In genomic region chr10:80932206-80932605, GRCm38 (mm10) we compare ENCODE assay signal across 7 mouse cellular contexts. TPM values are rescaled to one million over a fixed set of nuclear protein-coding genes. Genes with fewer than 3 reads are reported as not detected.
DNase-seq lines count a peak whose midpoint lies in the region; ATAC-seq lines count a peak whose summit lies in the region.

No protein-coding gene starts in this region.

- H3K27ac ChIP-seq in heart, embryonic 11.5 days (ENCODE audit: low read depth, low read length), result no peak overlapping the region; the same call in 1 of the 2 replicates
- H3K27ac ChIP-seq in liver, embryonic 12.5 days, result no peak overlapping the region
- H3K27ac ChIP-seq in neural tube, embryonic 15.5 days (replicated peaks), result no peak overlapping the region

- peak overlapping the region; percentile 77 for H3K4me3 ChIP-seq in heart, embryonic 11.5 days (ENCODE audit: low read depth, low read length)
- peak overlapping the region; percentile 55 for H3K4me3 ChIP-seq in liver, embryonic 12.5 days
- peak overlapping the region; percentile 50 for H3K4me3 ChIP-seq in neural tube, embryonic 15.5 days (replicated peaks)

- peak overlapping the region; percentile 69 for H3K9ac ChIP-seq in heart, embryonic 11.5 days (ENCODE audit: low read depth, low read length)
- H3K9ac ChIP-seq in liver, embryonic 12.5 days, result peak overlapping the region; percentile 46
- no peak overlapping the region for H3K9ac ChIP-seq in neural tube, embryonic 15.5 days (replicated peaks)

- peaks cover 63% of the 10 kb centered on the region for H3K4me1 ChIP-seq in heart, embryonic 11.5 days (ENCODE audit: control insufficient read depth, insufficient read depth, low read length)
- H3K4me1 ChIP-seq in liver, embryonic 12.5 days, result peaks cover 72% of the 10 kb centered on the region
- H3K4me1 ChIP-seq in neural tube, embryonic 15.5 days, result peaks cover 72% of the 10 kb centered on the region

- H3K36me3 ChIP-seq in heart, embryonic 11.5 days (ENCODE audit: control insufficient read depth, insufficient read depth, low read length), result no peaks in the 10 kb centered on the region
- no peaks in the 10 kb centered on the region for H3K36me3 ChIP-seq in liver, embryonic 12.5 days
- H3K36me3 ChIP-seq in neural tube, embryonic 15.5 days, result no peaks in the 10 kb centered on the region

- WGBS in heart, embryonic 11.5 days (ENCODE audit: insufficient replicate concordance), result under 1% methylated on average over 20 of the region's 20 CpGs
- under 1% methylated on average over 20 of the region's 20 CpGs for WGBS in liver, embryonic 12.5 days (ENCODE audit: insufficient replicate concordance)
- WGBS in neural tube, embryonic 15.5 days, result 1% methylated on average over 20 of the region's 20 CpGs

- H3K4me2 ChIP-seq in heart, embryonic 11.5 days, result peak overlapping the region; percentile 90
- peak overlapping the region; percentile 95 for H3K4me2 ChIP-seq in liver, embryonic 12.5 days
- H3K4me2 ChIP-seq in neural tube, embryonic 15.5 days, result peak overlapping the region; percentile 88

- peak; percentile 46 for DNase-seq in left cerebral cortex, postnatal 4 days
- no peak for DNase-seq in left cerebral cortex, adult 9 months (ENCODE audit: low spot score in 2 of 2)
- peak; percentile 79 for DNase-seq in ZHBTc4 (ENCODE audit: low read depth, low spot score)
- DNase-seq in cerebellum, adult 11-12 months, result no peak

- H3K27me3 ChIP-seq in heart, embryonic 11.5 days (ENCODE audit: control insufficient read depth, insufficient read depth, low read length), result peaks cover 20% of the 10 kb centered on the region
- peaks cover 81% of the 10 kb centered on the region for H3K27me3 ChIP-seq in liver, embryonic 12.5 days (replicated peaks)
- H3K27me3 ChIP-seq in neural tube, embryonic 15.5 days (replicated peaks), result peaks cover 68% of the 10 kb centered on the region

- ATAC-seq in heart, embryonic 11.5 days (replicated peaks; ENCODE audit: insufficient number of reproducible peaks, low FRiP score, low TSS enrichment), result no peak
- ATAC-seq in liver, embryonic 12.5 days, result no peak
- no peak for ATAC-seq in neural tube, embryonic 15.5 days (ENCODE audit: low FRiP score)

- no peaks in the 10 kb centered on the region for H3K9me3 ChIP-seq in heart, embryonic 11.5 days (replicated peaks; ENCODE audit: control insufficient read depth, low read length)
- H3K9me3 ChIP-seq in liver, embryonic 12.5 days (replicated peaks), result no peaks in the 10 kb centered on the region
- H3K9me3 ChIP-seq in neural tube, embryonic 15.5 days (replicated peaks), result no peaks in the 10 kb centered on the region

- intact Hi-C loops in left cerebral cortex, postnatal 4 days (cut with DNase I), result no loop called here

RNA-seq across cellular contexts. Expression of gene Gadd45b, which starts 2.3 kb away (rescaled TPM):
- total RNA-seq in left cerebral cortex, postnatal 4 days (2021), result 1 to 10 TPM; 5.3 to 6.2 TPM
- polyA plus RNA-seq in heart, embryonic 11.5 days (2014; fragmentation: Nextera tagmentation; extraction: Ambion mirVana), result 21.3 and 25.6 TPM in 2 replicates
- polyA plus RNA-seq in liver, embryonic 12.5 days (2016; fragmentation: Nextera tagmentation; extraction: Ambion mirVana), result 1.6 and 2.0 TPM in 2 replicates
- polyA plus RNA-seq in neural tube, embryonic 15.5 days (2015; fragmentation: Nextera tagmentation; extraction: Ambion mirVana), result 9.0 and 11.1 TPM in 2 replicates

RNA-seq across cellular contexts. Expression of gene Lmnb2, which starts 14.2 kb away (rescaled TPM):
- total RNA-seq in left cerebral cortex, postnatal 4 days (2021), result 10 to 100 TPM; 28.5 to 35.7 TPM
- 7.9 and 11.6 TPM in 2 replicates for polyA plus RNA-seq in heart, embryonic 11.5 days (2014; fragmentation: Nextera tagmentation; extraction: Ambion mirVana)
- 23.1 and 23.6 TPM in 2 replicates for polyA plus RNA-seq in liver, embryonic 12.5 days (2016; fragmentation: Nextera tagmentation; extraction: Ambion mirVana)
- polyA plus RNA-seq in neural tube, embryonic 15.5 days (2015; fragmentation: Nextera tagmentation; extraction: Ambion mirVana), result 39.0 and 39.9 TPM in 2 replicates

RNA-seq across cellular contexts. Expression of gene Timm13, which starts 31.4 kb away (rescaled TPM):
- 100 to 1,000 TPM; 147 TPM for total RNA-seq in left cerebral cortex, postnatal 4 days (2021)
- polyA plus RNA-seq in heart, embryonic 11.5 days (2014; fragmentation: Nextera tagmentation; extraction: Ambion mirVana), result 300 and 340 TPM in 2 replicates
- polyA plus RNA-seq in liver, embryonic 12.5 days (2016; fragmentation: Nextera tagmentation; extraction: Ambion mirVana), result 271 and 301 TPM in 2 replicates
- 333 and 359 TPM in 2 replicates for polyA plus RNA-seq in neural tube, embryonic 15.5 days (2015; fragmentation: Nextera tagmentation; extraction: Ambion mirVana)

Comparison
In these comparisons a context has a peak if more than half of its experiments do, and no peak if none do; other contexts are left out.
1. DNase-seq: peak in left cerebral cortex, postnatal 4 days (single experiment) and ZHBTc4 (single experiment); none in left cerebral cortex, adult 9 months (0 of 2) and cerebellum, adult 11-12 months (single experiment).
2. Peak in every context shown above with its lines, with median percentiles within 50 percentile points of each other: H3K4me2 ChIP-seq and H3K4me3 ChIP-seq.